Mouse (Mus musculus) stomach, embryonic 14.5 days (tissue): ENCODE results near the gene Cuedc1. TPM values are rescaled to one million over a fixed set of nuclear protein-coding genes. Genes with fewer than 3 reads are reported as not detected.
"Not testable (repeated sequence)": the region's sequence is repeated elsewhere in the genome, so short reads cannot be mapped to it uniquely, and the experiment has no call there.

ENCODE experiments used
- ATAC-seq: fragments of 200-750 bp; cut with Nextera tagmentation; 2 replicates; pipeline ENCODE4 v1.8.0; 2017; ENCODE audit warnings: low read depth, moderate TSS enrichment; ENCODE audit not compliant: insufficient number of reproducible peaks, insufficient read depth, low FRiP score
- H3K27ac ChIP-seq: fragments of 300-500 bp; sonication (generic); 2 replicates; pipeline ENCODE4 v1.5.1; 2014; ENCODE audit warnings: mild to moderate bottlenecking, low read length, moderate library complexity, mixed read lengths
- H3K27me3 ChIP-seq: fragments of 300-500 bp; sonication (generic); 2 replicates; pipeline ENCODE4 v1.6.1; 2014; ENCODE audit warnings: low read length, control low read depth, mixed read lengths; ENCODE audit not compliant: control insufficient read depth, insufficient read depth
- H3K36me3 ChIP-seq: fragments of 300-500 bp; sonication (generic); 2 replicates; pipeline ENCODE4 v1.6.1; 2014; ENCODE audit warnings: mild to moderate bottlenecking, control low read depth, low read length, moderate library complexity, mixed read lengths; ENCODE audit not compliant: control insufficient read depth, insufficient read depth
- H3K4me1 ChIP-seq: fragments of 300-500 bp; sonication (generic); 2 replicates; pipeline ENCODE4 v1.6.1; 2014; ENCODE audit warnings: low read length, control low read depth, mixed read lengths; ENCODE audit not compliant: control insufficient read depth, insufficient read depth
- H3K4me2 ChIP-seq: fragments of 300-500 bp; sonication (generic); replicated peaks from 2 replicates; pipeline ENCODE4 v1.6.1; 2014; ENCODE audit warnings: low read depth, low read length, control low read depth
- H3K4me3 ChIP-seq: fragments of 300-500 bp; sonication (generic); 2 replicates; pipeline ENCODE4 v1.5.1; 2014; ENCODE audit warnings: low read depth, low read length, control low read depth
- H3K9ac ChIP-seq: fragments of 300-500 bp; sonication (generic); replicated peaks from 2 replicates; pipeline ENCODE4 v1.6.1; 2014; ENCODE audit warnings: low read depth, mild to moderate bottlenecking, control low read depth, low read length, moderate library complexity, mixed read lengths
- H3K9me3 ChIP-seq: fragments of 300-500 bp; sonication (generic); 2 replicates; pipeline ENCODE4 v1.6.1; 2016; ENCODE audit warnings: low read depth, low read length, control low read depth; ENCODE audit not compliant: control insufficient read depth
- WGBS: fragments of 180-500 bp; shearing (Covaris S2); extraction: QIAGEN DNeasy Blood & Tissue Kit; methylation state at CpG from one replicate; pipeline ENCODE4 v1.1.7; 2014; 5-methylcytosine and 5-hydroxymethylcytosine counted together
- polyA plus RNA-seq: library from polyadenylated mRNA; unstranded; fragments of >200 nt; fragmentation: Nextera tagmentation; extraction: Ambion mirVana; gene quantifications from 2 replicates; pipeline ENCODE4 v1.2.1, GENCODE M21; 2014

The Cuedc1 gene
- polyA plus RNA-seq, 1 experiment from 2014 or later: 21.7 TPM

DNA sequence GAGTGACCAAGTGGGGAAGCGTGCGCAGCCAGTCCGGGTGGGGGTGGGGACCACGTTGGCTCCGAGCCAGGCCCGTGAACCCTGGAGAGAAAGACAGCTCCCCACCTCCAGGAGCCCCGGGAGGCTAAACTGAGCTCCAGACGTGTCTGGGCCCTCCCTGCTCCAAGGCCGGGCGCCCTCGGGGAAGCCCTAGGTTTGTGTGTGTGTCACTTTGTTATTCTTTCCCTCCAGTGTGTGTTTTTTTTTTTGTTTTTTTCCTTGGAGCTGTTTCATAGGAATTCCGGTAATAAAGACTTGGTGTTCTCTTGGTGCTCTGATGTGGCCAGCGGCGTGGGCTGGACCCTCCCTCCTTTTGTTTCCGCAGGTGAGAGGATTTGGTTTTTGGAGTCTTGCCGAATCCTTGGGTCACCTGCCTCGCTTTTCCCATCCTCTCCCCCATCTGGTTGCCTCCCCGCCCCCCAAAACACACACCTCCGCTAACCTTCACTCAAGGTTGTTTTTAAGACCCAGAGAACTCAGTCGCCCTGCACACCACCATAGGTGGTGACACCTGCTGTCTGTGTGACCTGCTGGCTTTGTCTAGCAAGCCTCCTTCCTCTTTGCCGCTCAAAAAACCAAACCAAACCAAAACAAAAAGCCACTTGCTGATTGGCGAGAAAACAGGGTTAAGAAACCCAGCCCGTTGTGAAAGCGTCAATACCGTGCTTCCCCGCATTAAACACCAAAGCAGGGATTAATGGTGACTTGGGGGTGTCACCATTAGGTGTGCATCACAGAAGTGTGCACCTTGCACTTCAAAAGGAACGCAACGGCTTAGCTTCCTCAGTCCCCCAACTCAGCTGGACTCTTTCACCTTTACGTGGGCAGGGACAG lies 96.2 kb downstream of the Cuedc1 start:
- Histone ChIP-seq H3K9me3 (no peaks in the 10 kb centered on the region), H3K4me3 (peak overlapping the region; percentile 5; the same call in 1 of the 2 replicates), H3K36me3 (no peaks in the 10 kb centered on the region), H3K27ac (no peak overlapping the region), H3K27me3 (0 out of 2 replicates have a peak, but pooled peaks cover 2% of the 10 kb centered on the region), H3K4me2 (peak overlapping the region; percentile 22), H3K4me1 (peaks cover 18% of the 10 kb centered on the region), H3K9ac (no peak overlapping the region)
- 19% methylated on average over 29 of the region's 29 CpGs for WGBS
- ATAC-seq: no peak

DNA sequence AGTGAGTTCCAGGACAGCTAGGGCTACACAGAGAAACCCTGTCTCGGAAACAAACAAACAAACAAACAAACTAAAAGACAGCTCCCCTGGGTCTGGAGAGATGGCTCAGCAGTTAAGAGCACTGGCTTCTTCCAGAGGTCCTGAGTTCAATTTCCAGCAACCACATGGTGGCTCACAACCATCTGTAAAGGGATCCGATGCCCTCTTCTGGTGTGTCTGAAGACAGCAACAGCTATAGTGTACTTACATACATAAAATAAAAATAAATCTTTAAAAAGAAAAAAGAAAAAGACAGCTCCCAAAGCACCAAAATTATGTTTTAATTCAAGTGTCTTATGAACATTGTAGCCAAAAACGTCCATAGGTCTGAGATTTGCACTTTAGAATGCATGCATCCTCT lies 97.8 kb downstream of the Cuedc1 start:
- not testable (repeated sequence) for H3K9ac ChIP-seq, ATAC-seq, H3K9me3 ChIP-seq, H3K27me3 ChIP-seq, H3K27ac ChIP-seq, H3K36me3 ChIP-seq, H3K4me3 ChIP-seq, H3K4me2 ChIP-seq
- H3K4me1 ChIP-seq: peaks cover 18% of the 10 kb centered on the region
- WGBS: 90% methylated on average over 3 of the region's 3 CpGs

DNA sequence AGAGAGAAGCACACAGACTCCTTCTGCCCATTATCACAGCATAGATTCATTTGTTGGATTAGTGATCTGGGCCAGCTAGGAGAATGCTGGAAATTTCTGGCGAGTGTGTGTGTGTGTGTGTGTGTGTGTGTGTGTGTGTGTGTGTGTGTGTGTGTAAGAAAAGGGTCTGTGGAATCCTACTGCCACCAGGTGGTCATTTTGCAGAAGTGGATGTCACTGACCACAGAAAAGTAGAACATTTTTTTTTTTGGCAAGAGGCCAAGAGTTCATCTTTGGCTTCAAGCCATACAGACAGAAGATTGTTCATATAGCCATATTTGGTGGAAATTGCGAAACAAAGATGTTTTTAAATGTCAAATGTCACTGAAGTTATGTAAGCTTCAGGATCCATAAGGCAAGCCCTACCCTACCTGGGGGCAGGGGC lies 99.3 kb downstream of the Cuedc1 start:
- no peak overlapping the region for H3K9ac ChIP-seq

DNA sequence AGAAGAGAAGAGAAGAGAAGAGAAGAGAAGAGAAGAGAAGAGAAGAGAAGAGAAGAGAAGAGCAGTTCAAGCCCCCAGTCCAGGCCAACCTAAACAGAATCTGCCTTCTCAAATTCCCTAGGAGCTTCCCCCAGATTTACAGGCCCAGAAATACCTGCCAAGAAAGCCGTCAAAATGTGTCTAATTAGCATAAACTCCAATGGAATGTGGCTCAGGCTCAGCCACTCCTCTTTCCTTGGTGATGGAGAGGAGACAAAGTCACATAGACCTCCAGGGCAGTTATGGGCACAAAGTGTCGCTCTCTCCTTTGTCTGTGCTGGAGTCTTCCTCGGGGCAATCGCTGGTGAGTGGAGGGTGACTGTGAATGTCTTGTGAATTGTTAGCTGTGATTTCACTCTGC lies 100.4 kb downstream of the Cuedc1 start:
- ATAC-seq: no peak
- H3K4me3 ChIP-seq: no peak overlapping the region
- no peak overlapping the region for H3K27ac ChIP-seq
- no peaks in the 10 kb centered on the region for H3K9me3 ChIP-seq
- peaks cover 15% of the 10 kb centered on the region for H3K4me1 ChIP-seq
- no peak overlapping the region for H3K4me2 ChIP-seq
- WGBS: 40% methylated on average over 4 of the region's 4 CpGs
- no peaks in the 10 kb centered on the region for H3K27me3 ChIP-seq
- H3K9ac ChIP-seq: no peak overlapping the region
- H3K36me3 ChIP-seq: no peaks in the 10 kb centered on the region

More for the DNA sequence above, 99.3 kb downstream of the Cuedc1 start:
- no peak for ATAC-seq
- Histone ChIP-seq H3K9me3 (no peaks in the 10 kb centered on the region), H3K27me3 (0 out of 2 replicates have a peak, but pooled peaks cover 2% of the 10 kb centered on the region), H3K36me3 (no peaks in the 10 kb centered on the region), H3K4me1 (peaks cover 16% of the 10 kb centered on the region), H3K27ac (peak overlapping the region; percentile 33; the same call in 1 of the 2 replicates), H3K4me3 (no peak overlapping the region), H3K4me2 (no peak overlapping the region)
- WGBS: 4% methylated on average over 2 of the region's 2 CpGs

DNA sequence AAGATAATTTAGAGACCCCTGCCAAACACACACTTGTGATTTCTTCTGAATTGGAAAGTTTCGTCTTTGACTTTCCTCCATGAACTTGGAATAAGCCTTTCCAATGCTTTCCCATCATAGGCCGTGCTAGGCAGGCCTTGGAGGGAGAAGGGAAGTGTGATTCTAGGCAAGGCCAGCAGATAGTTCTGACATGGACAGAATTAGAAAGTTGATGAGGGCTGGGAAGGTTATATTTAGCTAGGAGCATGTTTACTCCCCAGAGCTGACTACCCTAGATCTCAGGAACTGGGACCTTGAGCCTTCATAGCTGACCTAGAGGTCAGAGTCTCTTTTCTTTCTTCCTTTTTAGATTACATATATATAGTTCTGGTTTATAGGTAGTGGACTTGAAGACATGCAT lies 103.3 kb downstream of the Cuedc1 start:
- no peak for ATAC-seq
- no peaks in the 10 kb centered on the region for H3K27me3 ChIP-seq
- H3K4me2 ChIP-seq: no peak overlapping the region
- 68% methylated on average over 2 of the region's 2 CpGs for WGBS
- H3K9ac ChIP-seq: no peak overlapping the region
- H3K9me3 ChIP-seq: no peaks in the 10 kb centered on the region
- H3K27ac ChIP-seq: no peak overlapping the region
- no peaks in the 10 kb centered on the region for H3K36me3 ChIP-seq
- no peak overlapping the region for H3K4me3 ChIP-seq
- peaks cover 16% of the 10 kb centered on the region for H3K4me1 ChIP-seq

DNA sequence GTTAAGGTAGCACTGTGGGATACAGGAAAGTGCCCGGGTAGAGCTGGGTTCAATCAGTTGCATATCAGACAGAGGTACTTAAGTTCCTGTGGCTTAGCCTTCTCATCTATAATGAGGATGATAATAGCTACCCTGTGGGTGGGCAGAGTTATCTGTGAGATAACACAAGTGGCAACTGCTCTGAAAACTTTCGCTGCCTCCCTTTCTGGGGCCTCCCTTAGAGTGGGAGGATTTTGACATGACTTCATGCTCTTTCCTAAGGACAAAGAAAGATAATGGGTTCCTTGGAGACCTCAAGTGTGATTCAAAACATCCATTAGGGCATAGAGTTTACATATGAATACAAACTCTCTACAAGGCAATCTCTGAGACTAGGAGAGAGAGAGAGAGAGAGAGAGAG lies 104.2 kb downstream of the Cuedc1 start:
- Histone ChIP-seq H3K9ac (no peak overlapping the region), H3K27me3 (no peaks in the 10 kb centered on the region), H3K27ac (no peak overlapping the region), H3K4me1 (peaks cover 16% of the 10 kb centered on the region), H3K36me3 (no peaks in the 10 kb centered on the region; the same call in 1 of the 2 replicates), H3K4me2 (no peak overlapping the region), H3K4me3 (no peak overlapping the region), H3K9me3 (no peaks in the 10 kb centered on the region)
- ATAC-seq: no peak
- 20% methylated on average over 2 of the region's 2 CpGs for WGBS

DNA sequence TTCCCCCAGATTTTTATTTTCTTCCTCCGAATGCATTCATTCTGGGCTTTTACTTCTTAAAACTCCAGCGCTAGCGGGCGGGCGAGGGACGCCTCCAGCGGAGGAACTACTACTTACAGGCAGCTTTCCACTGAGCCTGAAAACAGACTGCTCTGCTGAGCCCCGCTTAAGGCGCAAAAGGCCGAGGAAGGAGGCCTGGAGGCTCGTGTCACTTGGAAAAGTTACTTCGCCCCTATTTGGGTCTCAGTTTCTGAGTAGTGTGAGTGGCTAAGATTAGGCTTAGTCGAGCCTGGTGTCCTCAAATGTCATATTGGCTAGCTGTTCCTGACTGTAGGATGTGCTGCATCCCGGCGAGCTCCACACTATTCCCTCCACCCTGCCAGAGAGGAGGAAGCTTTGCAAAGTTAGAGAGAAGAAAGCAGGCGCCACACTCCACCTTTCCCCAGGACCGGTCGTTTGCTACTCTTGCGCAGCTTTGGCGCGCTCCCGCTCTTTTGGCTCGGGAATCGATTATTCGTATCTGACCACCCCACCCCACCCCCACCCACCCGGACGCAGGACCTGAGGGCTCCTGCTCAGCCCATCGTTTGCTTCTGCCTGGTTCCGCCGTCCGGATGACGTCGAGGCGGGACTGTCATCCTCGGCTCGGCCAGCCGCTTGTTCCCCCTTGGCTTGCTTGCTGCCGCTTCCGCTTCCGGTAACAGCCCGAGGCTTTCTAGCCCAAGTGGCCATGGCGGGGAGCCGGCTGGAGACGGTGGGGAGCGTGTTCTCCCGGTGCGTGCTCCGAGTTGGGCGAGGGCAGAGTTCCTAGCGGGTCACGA lies 106.1 kb downstream of the Cuedc1 start, which contains the start of gene Mrps23:
TSS of gene Mrps23 (plus strand) at position 677 of the 821 bp plus-strand sequence.
- H3K9ac ChIP-seq: peak within 1 kb of the TSS; percentile 73
- H3K9me3 ChIP-seq: no peaks in the 10 kb centered on the region
- peak within 1 kb of the TSS; percentile 79 for H3K27ac ChIP-seq
- no peaks in the 10 kb centered on the region for H3K27me3 ChIP-seq
- H3K4me3 ChIP-seq: peak within 1 kb of the TSS; percentile 88
- H3K4me2 ChIP-seq: peak within 1 kb of the TSS; percentile 88
- under 1% methylated on average over 51 of the region's 51 CpGs for WGBS
- peaks cover under 1% of the 10 kb centered on the region; the same call in 1 of the 2 replicates for H3K36me3 ChIP-seq
- peak; percentile 94 for ATAC-seq
- H3K4me1 ChIP-seq: peaks cover 11% of the 10 kb centered on the region
